Mouse (Mus musculus): ENCODE results near the gene Adamts17. TPM values are rescaled to one million over a fixed set of nuclear protein-coding genes. Genes with fewer than 3 reads are reported as not detected.

Gene Adamts17
- polyA plus RNA-seq (2015; fragmentation: Nextera tagmentation; extraction: Ambion mirVana) = 0.06 and 0.16 TPM in 2 replicates

GRCm38 (mm10) chr7:66839463-66840007, at the start of gene Adamts17:
Gene Adamts17 (plus strand): TSS chr7:66839735.
- ATAC-seq (ENCODE audit: low read depth) = peak; percentile 93
- Histone ChIP-seq H3K4me3 (ENCODE audit: low read depth, low read length) (peak within 1 kb of the TSS; percentile 45), H3K36me3 (ENCODE audit: control insufficient read depth, insufficient read depth) (no peaks in the 10 kb centered on the region), H3K27ac (ENCODE audit: low read length) (no peak within 1 kb of the TSS), H3K4me1 (ENCODE audit: control insufficient read depth, low read depth, low read length) (peaks cover 2% of the 10 kb centered on the region; the same call in 1 of the 2 replicates), H3K27me3 (ENCODE audit: control insufficient read depth, insufficient read depth, low read depth, low read length) (peaks cover 38% of the 10 kb centered on the region), H3K9ac (ENCODE audit: low read depth, low read length) (no peak within 1 kb of the TSS), H3K9me3 (replicated peaks; ENCODE audit: control insufficient read depth, low read length) (no peaks in the 10 kb centered on the region), H3K4me2 (ENCODE audit: low read depth, low read length) (peak within 1 kb of the TSS; percentile 81)
- WGBS (ENCODE audit: insufficient replicate concordance) = under 1% methylated on average over 30 of the region's 30 CpGs

DNA sequence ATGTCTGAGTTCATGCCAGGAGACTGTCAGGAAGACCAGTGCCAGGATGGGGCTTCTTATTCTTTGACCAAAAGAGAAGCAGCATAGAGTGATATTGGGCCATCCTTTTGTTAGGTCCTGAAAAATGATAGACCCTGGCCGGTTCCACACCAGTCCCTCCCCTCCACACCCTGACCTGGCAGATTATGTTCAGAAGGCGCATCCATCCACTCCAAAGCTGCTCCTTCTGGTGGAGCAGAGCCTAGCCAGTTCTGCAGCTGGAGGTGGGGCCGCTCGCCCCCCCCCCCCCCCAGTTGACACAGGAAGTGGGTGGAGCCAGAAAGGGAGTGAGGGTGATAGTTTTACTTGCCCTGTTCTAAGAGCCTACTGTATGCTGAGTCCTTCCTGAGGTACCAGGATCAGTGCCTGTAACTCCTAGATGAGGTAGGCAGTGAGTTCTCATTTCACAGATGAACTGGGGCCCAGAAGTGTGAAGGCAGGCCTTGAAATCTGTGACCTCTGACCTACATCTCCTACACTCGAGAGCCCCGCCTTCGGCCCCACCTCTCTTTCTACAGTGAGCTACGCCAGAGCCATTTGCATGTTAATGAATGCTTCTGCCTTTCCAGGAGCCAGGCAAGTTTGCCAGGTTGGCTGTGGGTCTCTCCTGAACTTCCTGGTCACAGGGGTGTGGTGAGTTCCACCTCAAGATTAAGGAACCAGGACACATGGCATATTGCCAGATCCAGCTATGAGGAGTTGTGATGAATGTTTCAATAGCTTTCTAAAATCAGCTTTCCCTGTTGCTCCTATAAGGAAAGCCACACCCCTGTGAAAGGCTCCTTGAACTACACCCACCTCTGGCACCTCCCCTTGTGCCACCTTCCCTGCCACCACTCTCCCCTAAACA, 49.4 kb upstream of the Adamts17 start:
- Histone ChIP-seq H3K36me3 (ENCODE audit: control insufficient read depth, insufficient read depth) (no peaks in the 10 kb centered on the region), H3K4me3 (ENCODE audit: low read depth, low read length) (no peak overlapping the region), H3K4me2 (ENCODE audit: low read depth, low read length) (no peak overlapping the region), H3K4me1 (ENCODE audit: control insufficient read depth, low read depth, low read length) (no peaks in the 10 kb centered on the region), H3K27ac (ENCODE audit: low read length) (no peak overlapping the region), H3K9me3 (replicated peaks; ENCODE audit: control insufficient read depth, low read length) (no peaks in the 10 kb centered on the region), H3K9ac (ENCODE audit: low read depth, low read length) (no peak overlapping the region), H3K27me3 (ENCODE audit: control insufficient read depth, insufficient read depth, low read depth, low read length) (no peaks in the 10 kb centered on the region)
- WGBS (ENCODE audit: insufficient replicate concordance) = 35% methylated on average over 8 of the region's 8 CpGs
- ATAC-seq (ENCODE audit: low read depth) = no peak

DNA sequence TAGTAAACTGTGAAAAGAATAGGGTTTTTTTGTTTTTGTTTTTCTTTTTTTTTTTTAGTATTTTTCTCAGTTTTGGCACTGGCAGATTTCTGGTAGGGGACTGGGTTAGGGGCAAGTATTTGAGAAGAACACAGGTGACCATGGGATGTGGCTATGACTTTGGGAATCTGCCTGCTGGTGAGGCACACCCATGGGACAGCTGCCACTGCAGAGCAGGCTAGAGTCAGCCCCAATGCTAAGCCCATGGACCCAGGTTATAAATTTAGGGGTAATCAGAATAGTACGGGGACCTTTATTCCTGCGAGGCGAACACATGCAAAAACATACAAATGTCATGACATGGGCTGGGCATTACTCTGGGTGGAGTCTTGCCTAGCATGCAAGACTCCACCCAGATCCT, 48.5 kb upstream of the Adamts17 start:
- Histone ChIP-seq H3K27ac (ENCODE audit: low read length) (no peak overlapping the region), H3K9me3 (replicated peaks; ENCODE audit: control insufficient read depth, low read length) (no peaks in the 10 kb centered on the region), H3K36me3 (ENCODE audit: control insufficient read depth, insufficient read depth) (no peaks in the 10 kb centered on the region), H3K4me2 (ENCODE audit: low read depth, low read length) (no peak overlapping the region), H3K9ac (ENCODE audit: low read depth, low read length) (no peak overlapping the region), H3K4me1 (ENCODE audit: control insufficient read depth, low read depth, low read length) (no peaks in the 10 kb centered on the region), H3K27me3 (ENCODE audit: control insufficient read depth, insufficient read depth, low read depth, low read length) (no peaks in the 10 kb centered on the region), H3K4me3 (ENCODE audit: low read depth, low read length) (no peak overlapping the region)
- ATAC-seq (ENCODE audit: low read depth) = no peak
- 84% methylated on average over 3 of the region's 3 CpGs for WGBS (ENCODE audit: insufficient replicate concordance)

DNA sequence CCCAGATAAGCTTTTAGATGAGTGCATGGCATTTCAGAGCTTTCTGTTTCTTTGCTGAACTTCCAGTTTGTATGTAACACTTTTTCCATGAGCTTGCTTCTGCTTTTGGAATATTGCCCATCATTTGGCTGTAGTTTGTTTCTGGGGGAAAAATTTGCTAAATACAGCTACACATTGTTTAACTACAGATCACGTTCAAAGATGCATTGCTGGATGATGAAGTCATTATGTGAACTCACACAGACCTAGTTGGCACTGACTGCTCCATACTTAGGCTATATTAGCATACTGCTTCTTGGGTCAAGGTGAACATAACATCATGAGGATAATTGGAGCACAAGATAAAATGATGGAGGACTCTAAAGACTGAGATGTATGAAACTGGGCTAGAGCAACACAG, 42.6 kb upstream of the Adamts17 start:
- Histone ChIP-seq H3K4me2 (ENCODE audit: low read depth, low read length) (no peak overlapping the region), H3K4me1 (ENCODE audit: control insufficient read depth, low read depth, low read length) (no peaks in the 10 kb centered on the region), H3K36me3 (ENCODE audit: control insufficient read depth, insufficient read depth) (no peaks in the 10 kb centered on the region), H3K27me3 (ENCODE audit: control insufficient read depth, insufficient read depth, low read depth, low read length) (no peaks in the 10 kb centered on the region), H3K27ac (ENCODE audit: low read length) (no peak overlapping the region), H3K9ac (ENCODE audit: low read depth, low read length) (no peak overlapping the region), H3K9me3 (replicated peaks; ENCODE audit: control insufficient read depth, low read length) (no peaks in the 10 kb centered on the region), H3K4me3 (ENCODE audit: low read depth, low read length) (no peak overlapping the region)
- WGBS (ENCODE audit: insufficient replicate concordance) = 50% methylated on average over 1 of the region's 1 CpGs
- no peak for ATAC-seq (ENCODE audit: low read depth)

GRCm38 (mm10) chr7:66797345-66797744, 42.2 kb upstream of the Adamts17 start:
- ATAC-seq (ENCODE audit: low read depth) = no peak
- Histone ChIP-seq H3K9me3 (replicated peaks; ENCODE audit: control insufficient read depth, low read length) (no peaks in the 10 kb centered on the region), H3K27me3 (ENCODE audit: control insufficient read depth, insufficient read depth, low read depth, low read length) (no peaks in the 10 kb centered on the region), H3K9ac (ENCODE audit: low read depth, low read length) (no peak overlapping the region), H3K36me3 (ENCODE audit: control insufficient read depth, insufficient read depth) (no peaks in the 10 kb centered on the region), H3K4me2 (ENCODE audit: low read depth, low read length) (no peak overlapping the region), H3K4me1 (ENCODE audit: control insufficient read depth, low read depth, low read length) (no peaks in the 10 kb centered on the region), H3K27ac (ENCODE audit: low read length) (no peak overlapping the region), H3K4me3 (ENCODE audit: low read depth, low read length) (no peak overlapping the region)
- 51% methylated on average over 1 of the region's 1 CpGs for WGBS (ENCODE audit: insufficient replicate concordance)

GRCm38 (mm10) chr7:66798826-66799225, 40.7 kb upstream of the Adamts17 start:
- Histone ChIP-seq H3K9me3 (replicated peaks; ENCODE audit: control insufficient read depth, low read length) (no peaks in the 10 kb centered on the region), H3K9ac (ENCODE audit: low read depth, low read length) (no peak overlapping the region), H3K36me3 (ENCODE audit: control insufficient read depth, insufficient read depth) (no peaks in the 10 kb centered on the region), H3K4me3 (ENCODE audit: low read depth, low read length) (no peak overlapping the region), H3K4me2 (ENCODE audit: low read depth, low read length) (no peak overlapping the region), H3K4me1 (ENCODE audit: control insufficient read depth, low read depth, low read length) (no peaks in the 10 kb centered on the region), H3K27me3 (ENCODE audit: control insufficient read depth, insufficient read depth, low read depth, low read length) (no peaks in the 10 kb centered on the region), H3K27ac (ENCODE audit: low read length) (no peak overlapping the region)
- no peak for ATAC-seq (ENCODE audit: low read depth)
- WGBS (ENCODE audit: insufficient replicate concordance) = 56% methylated on average over 5 of the region's 5 CpGs

GRCm38 (mm10) chr7:66800784-66801183, 38.8 kb upstream of the Adamts17 start:
- 56% methylated on average over 5 of the region's 5 CpGs for WGBS (ENCODE audit: insufficient replicate concordance)
- no peak for ATAC-seq (ENCODE audit: low read depth)
- H3K9ac ChIP-seq (ENCODE audit: low read depth, low read length) = no peak overlapping the region
- no peak overlapping the region for H3K4me3 ChIP-seq (ENCODE audit: low read depth, low read length)
- no peaks in the 10 kb centered on the region for H3K27me3 ChIP-seq (ENCODE audit: control insufficient read depth, insufficient read depth, low read depth, low read length)
- H3K4me1 ChIP-seq (ENCODE audit: control insufficient read depth, low read depth, low read length) = no peaks in the 10 kb centered on the region
- no peaks in the 10 kb centered on the region for H3K9me3 ChIP-seq (replicated peaks; ENCODE audit: control insufficient read depth, low read length)
- H3K36me3 ChIP-seq (ENCODE audit: control insufficient read depth, insufficient read depth) = no peaks in the 10 kb centered on the region
- no peak overlapping the region for H3K27ac ChIP-seq (ENCODE audit: low read length)
- H3K4me2 ChIP-seq (ENCODE audit: low read depth, low read length) = no peak overlapping the region

DNA sequence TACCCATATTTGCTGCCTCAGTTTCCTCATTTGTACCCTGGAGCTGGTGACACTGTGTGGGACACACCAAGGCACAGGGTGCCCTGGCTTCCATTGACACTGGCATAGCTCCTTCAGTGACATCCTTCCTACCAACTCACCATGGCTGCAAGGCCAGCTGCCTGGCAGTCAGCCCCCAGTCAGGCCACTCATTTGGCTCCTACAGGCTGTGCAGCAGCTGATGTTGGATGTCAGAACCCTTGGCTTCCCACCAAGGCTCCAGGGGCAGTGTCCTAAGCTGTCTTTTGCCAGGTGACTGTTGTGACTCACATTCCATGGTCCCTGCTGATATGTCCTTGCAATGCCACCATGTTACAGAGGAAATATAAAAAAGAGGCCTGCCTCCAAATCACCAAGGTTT, 37.8 kb upstream of the Adamts17 start:
- Histone ChIP-seq H3K9ac (ENCODE audit: low read depth, low read length) (no peak overlapping the region), H3K27ac (ENCODE audit: low read length) (no peak overlapping the region)
- no peak for ATAC-seq (ENCODE audit: low read depth)

DNA sequence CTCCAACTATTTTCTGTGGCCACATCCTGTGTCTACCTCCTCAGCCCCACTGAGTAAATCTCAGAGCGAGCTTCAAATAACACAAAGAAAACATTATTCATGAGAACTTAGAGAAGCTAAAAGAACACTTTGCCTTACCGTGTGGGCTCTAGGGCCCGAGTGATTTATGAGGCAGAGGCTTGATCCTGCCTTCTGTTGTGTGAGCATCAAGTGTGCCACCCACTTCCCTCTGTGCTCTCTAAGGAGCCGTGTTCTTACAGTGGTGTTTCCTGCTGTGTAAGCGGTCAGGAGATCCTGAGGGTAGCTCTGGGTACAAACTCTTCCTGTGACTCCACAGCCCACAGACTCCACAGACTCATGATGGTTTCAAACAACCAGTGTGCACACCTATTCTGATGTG, 35.7 kb upstream of the Adamts17 start:
- Histone ChIP-seq H3K27ac (ENCODE audit: low read length) (no peak overlapping the region), H3K27me3 (ENCODE audit: control insufficient read depth, insufficient read depth, low read depth, low read length) (no peaks in the 10 kb centered on the region), H3K9ac (ENCODE audit: low read depth, low read length) (no peak overlapping the region), H3K4me3 (ENCODE audit: low read depth, low read length) (no peak overlapping the region), H3K4me1 (ENCODE audit: control insufficient read depth, low read depth, low read length) (no peaks in the 10 kb centered on the region), H3K9me3 (replicated peaks; ENCODE audit: control insufficient read depth, low read length) (no peaks in the 10 kb centered on the region), H3K36me3 (ENCODE audit: control insufficient read depth, insufficient read depth) (no peaks in the 10 kb centered on the region), H3K4me2 (ENCODE audit: low read depth, low read length) (no peak overlapping the region)
- no peak for ATAC-seq (ENCODE audit: low read depth)
- WGBS (ENCODE audit: insufficient replicate concordance) = 14% methylated on average over 5 of the region's 5 CpGs

More for the DNA sequence above, 37.8 kb upstream of the Adamts17 start:
- Histone ChIP-seq H3K4me2 (ENCODE audit: low read depth, low read length) (no peak overlapping the region), H3K4me3 (ENCODE audit: low read depth, low read length) (no peak overlapping the region), H3K36me3 (ENCODE audit: control insufficient read depth, insufficient read depth) (no peaks in the 10 kb centered on the region), H3K4me1 (ENCODE audit: control insufficient read depth, low read depth, low read length) (no peaks in the 10 kb centered on the region), H3K9me3 (replicated peaks; ENCODE audit: control insufficient read depth, low read length) (no peaks in the 10 kb centered on the region), H3K27me3 (ENCODE audit: control insufficient read depth, insufficient read depth, low read depth, low read length) (no peaks in the 10 kb centered on the region)
